In the genomic region with DNA sequence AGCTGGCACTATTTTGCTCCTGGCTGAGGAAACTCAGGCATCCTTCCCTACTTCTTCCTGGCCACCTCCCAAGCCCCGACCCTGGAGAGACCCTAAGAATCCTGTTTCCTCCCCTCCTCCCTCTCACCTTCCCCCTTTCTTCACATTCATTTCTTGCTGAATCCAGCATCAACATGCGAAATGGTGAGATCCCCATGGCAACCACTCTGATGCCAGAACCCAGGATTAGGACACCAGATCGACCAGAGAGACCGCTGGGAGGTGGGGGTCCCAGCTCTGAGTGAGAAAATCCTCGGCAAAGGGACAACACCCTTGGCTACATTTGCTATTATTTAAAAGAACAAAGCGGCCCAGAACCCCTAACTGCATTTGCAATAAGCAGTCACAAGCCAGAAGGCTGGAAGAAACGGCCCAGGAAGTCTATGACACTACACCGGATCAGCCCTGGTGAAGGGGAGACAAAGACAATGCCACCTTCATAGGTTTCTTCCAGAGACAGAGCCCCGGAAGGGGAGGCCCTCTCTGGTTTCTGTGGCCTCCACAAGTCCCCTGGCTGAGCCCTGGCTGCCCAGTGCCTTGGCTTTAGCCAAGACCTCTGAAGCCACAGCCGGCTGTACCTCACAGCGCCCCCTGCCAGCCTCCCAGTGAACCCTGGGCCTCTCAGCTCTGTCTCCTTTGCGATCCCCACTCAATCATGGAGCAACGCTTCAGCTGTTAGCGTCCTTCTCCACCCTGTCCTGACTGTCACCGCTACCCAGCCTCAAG, we compare ENCODE assay signal across 8 mouse cellular contexts.
DNase-seq lines count a peak whose midpoint lies in the region; ATAC-seq lines count a peak whose summit lies in the region.

No protein-coding gene starts in this region.

- H3K9ac ChIP-seq in heart, embryonic 11.5 days (ENCODE audit: low read depth, low read length) = no peak overlapping the region
- no peak overlapping the region for H3K9ac ChIP-seq in forebrain, embryonic 15.5 days (replicated peaks)
- no peak overlapping the region for H3K9ac ChIP-seq in midbrain, embryonic 13.5 days (replicated peaks)

- no peak overlapping the region for H3K4me2 ChIP-seq in heart, embryonic 11.5 days
- H3K4me2 ChIP-seq in forebrain, embryonic 15.5 days (replicated peaks) = no peak overlapping the region
- no peak overlapping the region for H3K4me2 ChIP-seq in midbrain, embryonic 13.5 days (replicated peaks)

- no peak overlapping the region for H3K4me3 ChIP-seq in heart, embryonic 11.5 days (ENCODE audit: low read depth, low read length)
- no peak overlapping the region for H3K4me3 ChIP-seq in forebrain, embryonic 15.5 days
- H3K4me3 ChIP-seq in midbrain, embryonic 13.5 days (replicated peaks) = no peak overlapping the region

- no peaks in the 10 kb centered on the region for H3K9me3 ChIP-seq in heart, embryonic 11.5 days (replicated peaks; ENCODE audit: control insufficient read depth, low read length)
- no peaks in the 10 kb centered on the region for H3K9me3 ChIP-seq in forebrain, embryonic 15.5 days
- no peaks in the 10 kb centered on the region for H3K9me3 ChIP-seq in midbrain, embryonic 13.5 days

- H3K27ac ChIP-seq in heart, embryonic 11.5 days (ENCODE audit: low read depth, low read length) = no peak overlapping the region
- peak overlapping the region; percentile 57 for H3K27ac ChIP-seq in forebrain, embryonic 15.5 days (replicated peaks)
- peak overlapping the region; percentile 27 for H3K27ac ChIP-seq in midbrain, embryonic 13.5 days

- no peaks in the 10 kb centered on the region for H3K36me3 ChIP-seq in heart, embryonic 11.5 days (ENCODE audit: control insufficient read depth, insufficient read depth, low read length)
- H3K36me3 ChIP-seq in forebrain, embryonic 15.5 days = no peaks in the 10 kb centered on the region
- H3K36me3 ChIP-seq in midbrain, embryonic 13.5 days = no peaks in the 10 kb centered on the region

- peaks cover 6% of the 10 kb centered on the region for H3K4me1 ChIP-seq in heart, embryonic 11.5 days (ENCODE audit: control insufficient read depth, insufficient read depth, low read length)
- H3K4me1 ChIP-seq in forebrain, embryonic 15.5 days = peaks cover 23% of the 10 kb centered on the region
- H3K4me1 ChIP-seq in midbrain, embryonic 13.5 days (replicated peaks) = peaks cover 13% of the 10 kb centered on the region

- peak; percentile 43 for DNase-seq in heart, postnatal 4 days
- peak; percentile 54 for DNase-seq in thymus, postnatal 4 days
- no peak for DNase-seq in thymus, postnatal 0 days (ENCODE audit: low spot score)
- no peak for DNase-seq in T-cell, adult 2 months (ENCODE audit: low spot score)

- no peaks in the 10 kb centered on the region for H3K27me3 ChIP-seq in heart, embryonic 11.5 days (ENCODE audit: control insufficient read depth, insufficient read depth, low read length)
- no peaks in the 10 kb centered on the region for H3K27me3 ChIP-seq in forebrain, embryonic 15.5 days
- no peaks in the 10 kb centered on the region for H3K27me3 ChIP-seq in midbrain, embryonic 13.5 days

- ATAC-seq in heart, embryonic 11.5 days (replicated peaks; ENCODE audit: insufficient number of reproducible peaks, low FRiP score, low TSS enrichment) = no peak
- peak; percentile 44 for ATAC-seq in forebrain, embryonic 15.5 days (replicated peaks)
- peak; percentile 69 for ATAC-seq in midbrain, embryonic 13.5 days
- ATAC-seq in megakaryocyte, adult 5-6 weeks (ENCODE audit: poor library complexity, severe bottlenecking) = no peak

- WGBS in heart, embryonic 11.5 days (ENCODE audit: insufficient replicate concordance) = 41% methylated on average over 15 of the region's 15 CpGs
- 20% methylated on average over 15 of the region's 15 CpGs for WGBS in forebrain, embryonic 15.5 days
- 19% methylated on average over 15 of the region's 15 CpGs for WGBS in midbrain, embryonic 13.5 days

Comparison
In these comparisons a context has a peak if more than half of its experiments do, and no peak if none do; other contexts are left out.
1. DNase-seq: peak in heart, postnatal 4 days (single experiment) and thymus, postnatal 4 days (single experiment); none in thymus, postnatal 0 days (single experiment) and T-cell, adult 2 months (single experiment).
2. ATAC-seq: peak in forebrain, embryonic 15.5 days (single experiment) and midbrain, embryonic 13.5 days (single experiment); none in heart, embryonic 11.5 days (single experiment) and megakaryocyte, adult 5-6 weeks (single experiment).